Mouse (Mus musculus) spleen, postnatal 14 days (tissue): ENCODE results near the gene Slc35f1.
"Not testable (repeated sequence)": the region's sequence is repeated elsewhere in the genome, so short reads cannot be mapped to it uniquely, and the experiment has no call there.

Experiments
- DNase-seq, 2 experiments: peaks; one replicate each; pipeline ENCODE4 v3.0.0; 2021 to 2022; ENCODE audit warnings: low spot score in 2 of 2

Gene Slc35f1

GRCm38 (mm10) chr10:52787075-52787474 lies 96.7 kb downstream of the Slc35f1 start:
- no peak for DNase-seq

GRCm38 (mm10) chr10:52791560-52791959 lies 101.2 kb downstream of the Slc35f1 start:
- DNase-seq, result no peak

- DNase-seq, result no peak
Observed at GRCm38 (mm10) chr10:52797454-52797853, 107.1 kb downstream of the Slc35f1 start.

GRCm38 (mm10) chr10:52807808-52808207 lies 117.5 kb downstream of the Slc35f1 start:
- DNase-seq, result no peak

- no peak for DNase-seq
Observed at GRCm38 (mm10) chr10:52812861-52813260, 122.5 kb downstream of the Slc35f1 start.

GRCm38 (mm10) chr10:52814358-52814757 lies 124.0 kb downstream of the Slc35f1 start:
- DNase-seq, result no peak

- no peak for DNase-seq
Observed at GRCm38 (mm10) chr10:52819661-52820060, 129.3 kb downstream of the Slc35f1 start.

DNA sequence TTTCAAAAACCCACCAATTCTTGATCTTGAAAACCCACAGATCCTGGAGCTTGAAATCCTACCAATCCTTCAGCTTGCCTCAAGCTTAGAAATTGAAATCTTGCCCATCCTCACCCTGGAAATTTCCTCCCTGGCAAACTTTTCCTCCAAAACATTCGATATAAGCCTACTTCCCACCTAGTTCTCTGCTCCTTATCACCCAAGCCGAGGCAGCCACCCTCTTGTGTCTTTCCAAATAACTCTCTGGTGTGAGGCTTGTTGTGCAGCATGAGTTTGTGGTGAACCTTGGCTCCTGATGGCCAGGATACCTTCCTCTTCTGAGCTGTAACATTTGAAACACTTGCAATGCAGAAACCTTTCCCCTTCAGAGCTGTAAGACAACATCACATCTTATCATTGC lies 132.6 kb downstream of the Slc35f1 start:
- DNase-seq, result no peak

DNA sequence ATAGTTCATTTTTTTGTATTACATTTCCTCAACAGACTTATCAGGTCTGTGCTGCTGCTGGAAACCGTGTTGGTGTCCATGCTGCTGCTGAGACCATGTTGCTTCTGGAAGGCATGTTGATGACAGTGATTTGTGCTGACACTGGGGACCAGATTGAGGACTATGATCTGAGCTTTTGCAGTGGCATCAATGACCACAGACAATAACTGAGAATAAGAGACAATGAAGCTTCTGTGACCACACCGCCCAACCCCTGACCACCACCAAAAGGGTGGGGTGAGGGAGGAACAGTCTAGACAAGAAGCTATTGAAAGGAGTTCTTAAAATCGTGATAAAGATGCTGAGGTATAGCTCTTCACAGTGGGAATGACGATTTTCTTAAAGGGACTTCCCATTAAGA lies 135.4 kb downstream of the Slc35f1 start:
- no peak for DNase-seq

GRCm38 (mm10) chr10:52840819-52841218 lies 150.5 kb downstream of the Slc35f1 start:
- no peak for DNase-seq

DNA sequence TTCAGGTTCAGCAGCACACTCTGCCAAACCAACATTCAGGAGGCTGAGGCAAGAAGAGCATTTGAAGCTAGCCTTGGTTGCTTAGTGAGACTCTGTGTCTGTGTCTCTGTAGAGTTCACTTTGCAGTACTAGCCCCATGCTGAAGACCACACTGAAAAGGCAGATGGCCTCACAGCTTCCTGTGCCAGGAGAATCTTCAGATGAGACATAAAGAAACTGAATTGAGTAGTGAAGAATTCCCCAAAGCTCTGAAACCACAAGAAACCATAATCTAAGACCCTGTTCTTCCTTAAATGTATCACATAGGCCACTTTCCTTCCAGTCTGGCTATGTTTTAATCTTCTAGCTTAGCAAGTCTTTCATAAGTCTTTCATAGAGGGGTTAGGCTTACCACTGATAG lies 161.7 kb downstream of the Slc35f1 start:
- no peak for DNase-seq

GRCm38 (mm10) chr10:52860851-52861250 lies 170.5 kb downstream of the Slc35f1 start:
- DNase-seq, result no peak

- DNase-seq, result no peak
Observed at GRCm38 (mm10) chr10:52864936-52865335, 174.6 kb downstream of the Slc35f1 start.

- DNase-seq, result no peak
Observed at GRCm38 (mm10) chr10:52871110-52871509, 180.8 kb downstream of the Slc35f1 start.

DNA sequence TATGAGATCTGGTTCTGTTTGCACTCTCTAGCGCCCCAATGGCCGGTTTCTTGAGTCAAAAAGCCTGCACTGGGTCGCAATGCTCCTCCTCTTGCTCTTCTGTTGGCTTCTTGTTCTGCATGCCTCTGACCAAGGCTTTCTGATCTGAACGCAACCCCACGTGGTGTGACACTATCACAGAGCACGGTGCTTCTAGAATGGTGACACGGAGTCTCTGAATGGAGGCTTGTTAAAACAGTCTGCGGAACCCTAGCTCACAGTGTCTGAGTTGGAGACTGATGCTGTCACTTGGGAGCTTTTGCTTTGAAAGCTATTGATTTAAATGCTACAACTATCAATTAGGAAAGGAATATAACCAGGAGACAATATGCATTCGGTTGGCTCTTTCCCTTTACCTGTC lies 183.8 kb downstream of the Slc35f1 start:
- DNase-seq, result no peak

- no peak for DNase-seq
Observed at GRCm38 (mm10) chr10:52874712-52875111, 184.4 kb downstream of the Slc35f1 start.

DNA sequence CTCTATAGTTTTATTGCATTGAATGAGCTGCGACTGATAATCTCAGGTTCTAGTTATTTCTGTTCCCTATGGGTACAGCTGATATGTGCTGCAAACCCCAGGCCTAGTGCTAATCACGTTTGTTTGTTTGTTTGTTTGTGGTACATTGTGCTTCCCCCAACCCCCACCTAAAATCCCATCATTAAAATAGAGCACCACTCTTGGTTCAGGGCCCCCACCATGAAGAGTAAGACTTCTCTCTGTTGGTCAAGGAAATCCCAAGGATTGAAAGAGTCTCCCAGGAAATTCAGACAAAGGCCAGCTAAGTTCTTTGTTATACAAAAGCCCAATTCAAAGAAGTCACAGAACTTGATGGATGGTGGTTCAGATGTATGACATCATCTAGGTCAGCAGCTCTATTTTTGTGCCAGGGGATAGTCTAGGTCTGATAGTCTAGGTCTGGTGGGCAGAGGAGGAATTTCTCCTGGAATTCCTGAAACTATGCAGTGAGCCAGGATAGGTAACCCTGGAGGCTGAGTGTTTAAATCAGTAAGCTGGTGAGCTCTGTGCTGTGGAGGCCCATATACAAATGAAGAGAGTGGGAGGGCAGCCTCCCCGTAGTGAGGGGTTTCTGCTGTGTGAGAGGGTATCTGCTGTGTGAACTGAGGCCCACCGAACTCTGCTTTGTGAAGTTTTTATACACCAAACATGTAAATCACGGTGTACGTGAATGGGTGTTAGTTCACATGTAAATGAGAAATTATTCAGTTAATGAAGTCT lies 187.1 kb downstream of the Slc35f1 start:
- no peak for DNase-seq

DNA sequence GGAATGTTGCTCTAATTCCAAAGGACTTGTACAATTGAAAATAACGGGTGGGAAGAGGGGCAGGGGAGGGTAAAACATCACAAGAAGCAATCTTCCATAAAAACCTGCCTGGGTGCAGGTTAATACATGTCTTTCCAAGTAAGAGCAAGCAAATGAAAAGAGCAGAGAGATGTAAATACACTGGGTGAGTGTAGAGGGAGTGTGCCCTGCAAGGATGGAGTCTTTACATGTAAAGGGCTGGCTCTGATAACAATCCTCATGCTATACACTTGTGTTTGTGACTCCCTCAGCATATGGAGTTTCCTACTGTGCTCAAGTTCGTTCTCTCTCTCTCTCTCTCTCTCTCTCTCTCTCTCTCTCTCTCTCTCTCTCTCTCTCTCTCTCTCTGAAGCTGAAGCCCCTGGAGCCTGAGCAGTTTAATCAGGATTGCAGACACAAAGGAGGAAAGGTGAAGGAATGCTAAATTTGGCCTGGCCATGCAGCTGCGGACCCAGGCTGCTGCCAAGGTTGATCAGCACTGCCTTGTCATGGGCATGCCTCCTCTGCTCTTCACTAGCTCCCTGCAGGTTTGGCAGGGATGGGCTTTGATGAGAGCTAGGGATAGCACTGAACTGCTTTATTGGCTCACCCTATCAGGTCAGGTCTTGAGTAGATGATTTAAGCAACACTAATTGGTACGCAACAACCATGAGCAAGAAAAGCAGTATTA lies 187.9 kb downstream of the Slc35f1 start:
- no peak for DNase-seq

DNA sequence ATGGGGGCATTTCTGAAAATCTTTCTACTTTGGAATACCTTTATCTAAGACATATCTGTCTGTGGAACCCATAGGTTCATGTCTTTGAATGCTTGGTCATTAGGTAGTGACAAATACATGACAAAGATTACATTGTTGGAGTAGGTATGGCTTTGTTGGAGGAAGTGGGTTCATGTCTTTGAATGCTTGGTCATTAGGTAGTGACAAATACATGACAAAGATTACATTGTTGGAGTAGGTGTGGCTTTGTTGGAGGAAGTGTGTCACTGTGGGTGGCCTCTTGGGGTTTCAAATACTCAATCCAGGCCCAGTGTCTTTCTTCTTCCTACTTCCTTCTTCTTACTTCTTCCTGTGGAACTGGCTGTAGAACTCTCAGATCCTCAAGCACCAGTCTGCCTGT lies 206.4 kb downstream of the Slc35f1 start:
- not testable (repeated sequence) for DNase-seq

- DNase-seq, result no peak
Observed at GRCm38 (mm10) chr10:52904914-52905313, 214.6 kb downstream of the Slc35f1 start.

GRCm38 (mm10) chr10:52911762-52912161 lies 221.4 kb downstream of the Slc35f1 start:
- no peak for DNase-seq

DNA sequence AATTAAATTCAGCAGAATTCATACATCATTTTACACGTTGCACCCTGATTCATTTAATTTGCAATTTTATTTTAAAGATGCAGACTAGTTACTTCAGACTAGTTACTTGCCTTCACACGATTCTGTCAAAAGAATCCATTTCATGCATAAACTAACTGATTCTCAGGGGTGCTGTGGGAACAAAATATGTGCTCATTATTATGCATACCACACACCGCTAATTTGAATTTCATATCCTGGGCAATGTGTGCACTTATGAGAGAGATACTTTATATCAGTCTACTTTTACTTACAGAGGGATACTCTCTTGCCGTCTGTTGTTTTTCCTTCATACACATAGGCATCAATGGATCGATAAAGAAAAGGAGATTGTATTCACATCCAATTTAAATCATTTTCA lies 228.4 kb downstream of the Slc35f1 start:
- no peak for DNase-seq

DNA sequence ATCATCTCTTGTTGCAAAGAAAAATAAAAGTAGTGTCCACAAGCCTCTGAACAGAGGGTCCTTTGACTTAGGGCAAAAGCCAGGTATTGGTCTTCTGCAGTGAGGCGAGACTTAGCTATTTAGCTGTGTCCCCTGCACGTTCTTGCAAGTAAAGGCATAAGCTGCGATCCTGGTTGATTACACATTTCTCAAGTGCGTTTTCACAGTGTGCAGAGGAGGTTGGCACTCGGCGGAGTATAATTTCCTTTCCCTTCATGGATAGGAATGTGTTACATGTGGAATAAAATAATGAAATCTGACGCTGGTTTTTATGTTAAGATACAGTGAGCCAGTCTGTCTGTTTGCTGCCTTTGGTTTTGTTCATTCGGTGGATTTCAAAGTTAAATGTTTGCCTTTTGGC lies 232.8 kb downstream of the Slc35f1 start:
- DNase-seq, result no peak
